Mouse (Mus musculus) heart, embryonic 13.5 days (tissue): ENCODE results near the gene Dhrs1. TPM values are rescaled to one million over a fixed set of nuclear protein-coding genes. Genes with fewer than 3 reads are reported as not detected.

Experiments
- ATAC-seq: fragments of 200-750 bp; cut with Nextera tagmentation; 2 replicates; pipeline ENCODE4 v1.8.0; 2017; ENCODE audit warnings: moderate TSS enrichment; ENCODE audit not compliant: insufficient number of reproducible peaks, low FRiP score, low TSS enrichment; ENCODE audit errors: extremely low read depth
- H3K27ac ChIP-seq: fragments of 300-500 bp; sonication (generic); replicated peaks from 2 replicates; pipeline ENCODE4 v1.5.1; 2015; ENCODE audit warnings: moderate library complexity, mild to moderate bottlenecking, inconsistent platforms
- H3K27me3 ChIP-seq: fragments of 300-500 bp; sonication (generic); replicated peaks from 2 replicates; pipeline ENCODE4 v1.6.1; 2015; ENCODE audit warnings: mild to moderate bottlenecking, inconsistent platforms
- H3K36me3 ChIP-seq: fragments of 300-500 bp; sonication (generic); 2 replicates; pipeline ENCODE4 v1.6.1; 2015; ENCODE audit warnings: mild to moderate bottlenecking, inconsistent platforms
- H3K4me1 ChIP-seq: fragments of 300-500 bp; sonication (generic); 2 replicates; pipeline ENCODE4 v1.6.1; 2015; ENCODE audit warnings: inconsistent platforms
- H3K4me2 ChIP-seq: fragments of 300-500 bp; sonication (generic); 2 replicates; pipeline ENCODE4 v1.6.1; 2015; ENCODE audit warnings: inconsistent platforms, mild to moderate bottlenecking, moderate library complexity
- H3K4me3 ChIP-seq: fragments of 300-500 bp; sonication (generic); 2 replicates; pipeline ENCODE4 v1.5.1; 2015; ENCODE audit warnings: moderate library complexity, mild to moderate bottlenecking, inconsistent platforms
- H3K9ac ChIP-seq: fragments of 300-500 bp; sonication (generic); 2 replicates; pipeline ENCODE4 v1.6.1; 2015; ENCODE audit warnings: inconsistent platforms, mild to moderate bottlenecking, moderate library complexity
- H3K9me3 ChIP-seq: fragments of 300-500 bp; sonication (generic); 2 replicates; pipeline ENCODE4 v1.6.1; 2016; ENCODE audit warnings: inconsistent platforms
- WGBS: fragments of 180-500 bp; shearing (Covaris S2); methylation state at CpG from one replicate; pipeline ENCODE4 v1.1.7; 2015; ENCODE audit warnings: mixed read lengths; 5-methylcytosine and 5-hydroxymethylcytosine counted together
- polyA plus RNA-seq: library from polyadenylated mRNA; unstranded; fragments of >200 nt; fragmentation: Nextera tagmentation; extraction: Ambion mirVana; gene quantifications from 2 replicates; pipeline ENCODE4 v1.2.1, GENCODE M21; 2015

The Dhrs1 gene
- polyA plus RNA-seq = 54.8 and 66.9 TPM in 2 replicates

DNA sequence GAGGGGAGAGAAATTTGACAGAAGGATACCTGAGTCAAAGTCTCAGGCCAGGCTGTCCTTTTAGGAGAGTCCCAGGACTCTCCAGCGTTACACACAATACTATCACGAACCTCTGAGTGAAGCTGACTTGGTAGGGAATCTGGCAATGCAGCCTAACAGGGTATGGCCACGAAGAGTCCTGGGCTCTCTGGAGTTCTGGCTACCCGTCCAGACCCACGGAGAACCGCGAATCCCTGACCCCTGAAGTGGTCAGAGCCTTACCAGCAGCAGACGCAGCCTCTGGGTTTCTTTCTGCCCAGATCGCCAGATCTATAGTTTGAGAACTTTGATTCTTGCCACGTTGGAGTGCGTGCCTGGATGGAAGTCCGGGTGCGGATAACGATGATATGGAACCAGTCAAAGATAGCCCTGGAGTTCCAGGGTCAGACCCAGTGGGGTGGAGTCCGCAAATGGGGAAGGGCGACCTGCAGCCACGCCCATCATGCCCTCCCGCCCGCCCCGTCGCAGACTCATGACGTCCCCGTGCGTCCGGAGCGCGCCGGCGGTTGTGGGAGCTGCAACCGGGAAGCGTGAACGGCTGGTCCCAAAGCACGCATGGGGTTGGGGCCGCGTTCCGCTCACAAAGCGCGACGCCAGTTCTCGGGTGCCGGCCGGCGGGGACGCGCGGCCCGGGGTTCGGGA lies at the start of gene Dhrs1, which contains the start of gene Nop9:
Gene Dhrs1, minus strand, starts transcription at position 511 of the 681 bp plus-strand sequence.
Gene Nop9, plus strand, starts transcription at position 514 of the 681 bp plus-strand sequence.
- Histone ChIP-seq H3K9me3 (no peaks in the 10 kb centered on the region), H3K4me1 (peaks cover 35% of the 10 kb centered on the region), H3K4me3 (peak within 1 kb of the TSS; percentile 73), H3K36me3 (peaks cover 60% of the 10 kb centered on the region), H3K27ac (peak within 1 kb of the TSS; percentile 53; the same call in 1 of the 2 replicates), H3K9ac (peak within 1 kb of the TSS; percentile 90), H3K4me2 (peak within 1 kb of the TSS; percentile 99), H3K27me3 (no peaks in the 10 kb centered on the region)
- WGBS = under 1% methylated on average over 45 of the region's 48 CpGs
- ATAC-seq = peak; percentile 83

DNA sequence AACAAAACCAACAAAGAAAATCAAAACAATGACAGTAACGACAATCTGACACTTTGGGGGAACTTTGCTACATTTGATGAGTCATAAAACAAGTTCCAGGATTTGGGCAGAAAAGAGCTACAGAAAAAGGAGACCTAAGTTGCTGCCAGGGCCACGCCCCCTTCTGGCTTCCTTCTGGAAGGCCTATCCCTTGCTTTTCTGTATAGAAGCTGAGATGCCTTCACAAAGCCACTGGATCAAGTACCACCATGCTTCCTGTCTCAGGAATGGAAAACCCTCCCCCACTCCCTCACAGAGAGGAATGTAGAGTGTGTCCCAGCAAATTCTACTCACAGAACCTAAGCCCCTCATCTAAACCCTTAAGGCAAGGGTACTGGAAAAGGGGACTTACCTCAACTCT lies 48.5 kb upstream of the Dhrs1 start:
- Histone ChIP-seq H3K27ac (no peak overlapping the region), H3K9me3 (no peaks in the 10 kb centered on the region), H3K4me1 (peaks cover 11% of the 10 kb centered on the region), H3K9ac (no peak overlapping the region), H3K27me3 (peaks cover 22% of the 10 kb centered on the region), H3K4me3 (no peak overlapping the region), H3K36me3 (no peaks in the 10 kb centered on the region), H3K4me2 (no peak overlapping the region)
- WGBS = 59% methylated on average over 2 of the region's 2 CpGs
- ATAC-seq = no peak

DNA sequence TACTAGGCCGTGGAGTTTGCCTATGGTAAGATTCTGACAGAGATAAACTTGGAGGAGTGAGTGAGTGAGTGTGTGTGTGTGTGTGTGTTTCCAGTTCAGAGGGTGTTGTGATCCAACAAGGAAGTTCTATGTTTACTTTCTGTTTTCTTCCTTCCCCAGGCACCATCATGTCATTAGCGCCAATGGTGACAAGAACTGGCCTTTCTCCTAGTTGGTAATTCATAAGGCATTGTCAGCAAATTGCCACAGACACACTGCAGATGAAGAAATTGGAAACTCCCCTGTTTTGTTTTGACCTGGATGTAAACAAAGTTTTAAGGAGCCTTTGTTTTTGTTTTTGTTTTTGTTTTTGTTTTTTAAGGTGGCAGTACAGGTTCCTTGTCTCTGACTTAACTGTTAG lies 48.0 kb upstream of the Dhrs1 start:
- Histone ChIP-seq H3K4me1 (peaks cover 16% of the 10 kb centered on the region), H3K36me3 (no peaks in the 10 kb centered on the region), H3K4me2 (no peak overlapping the region), H3K27ac (no peak overlapping the region), H3K27me3 (peaks cover 27% of the 10 kb centered on the region), H3K9me3 (no peaks in the 10 kb centered on the region), H3K4me3 (no peak overlapping the region), H3K9ac (no peak overlapping the region)
- 48% methylated on average over 2 of the region's 2 CpGs for WGBS
- ATAC-seq = no peak

DNA sequence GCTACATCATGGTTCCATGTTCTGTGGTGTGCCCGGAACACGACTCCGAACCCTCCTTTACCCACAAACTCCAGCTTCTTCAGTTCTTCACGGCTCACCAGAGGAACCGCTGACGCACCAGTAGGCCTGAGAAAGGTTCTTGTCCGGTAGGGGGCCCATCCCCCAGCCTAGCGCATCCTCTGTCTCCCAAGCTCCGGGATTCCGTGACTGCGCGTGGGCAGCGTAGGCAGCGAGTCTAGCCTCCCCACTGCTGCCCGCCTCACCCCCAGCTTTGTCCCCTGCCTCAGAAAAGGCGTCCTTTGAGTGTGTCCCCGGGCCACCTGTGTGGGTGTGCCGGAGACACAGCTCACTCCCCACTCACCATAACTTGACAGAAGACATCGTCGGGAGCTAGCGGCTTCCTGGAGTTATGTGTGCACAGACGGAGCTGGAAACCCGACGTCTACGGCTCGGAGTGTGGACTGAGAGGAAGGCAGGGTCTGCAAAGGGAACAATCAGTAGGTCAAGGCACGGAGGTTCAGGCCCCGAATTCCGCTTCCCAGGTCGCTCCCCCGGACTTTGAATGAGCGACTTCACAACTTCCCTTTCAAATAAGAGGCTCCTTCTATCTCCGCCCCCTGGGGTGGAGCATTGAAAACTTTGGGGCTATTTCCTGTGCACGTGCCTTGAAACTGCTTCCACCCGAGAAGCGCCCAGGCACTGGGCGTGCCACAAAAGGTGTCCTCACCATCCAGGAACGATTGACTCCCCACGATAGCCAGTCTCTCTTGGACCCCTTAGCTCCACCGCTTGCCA lies 43.0 kb upstream of the Dhrs1 start, which contains the start of gene Ripk3:
Gene Ripk3, minus strand, starts transcription at position 610 of the 795 bp plus-strand sequence.
- no peak within 1 kb of the TSS for H3K27ac ChIP-seq
- no peak for ATAC-seq
- no peaks in the 10 kb centered on the region for H3K9me3 ChIP-seq
- H3K9ac ChIP-seq = peak within 1 kb of the TSS; percentile 76
- H3K4me2 ChIP-seq = peak within 1 kb of the TSS; percentile 88
- H3K36me3 ChIP-seq = 0 out of 2 replicates have a peak, but pooled peaks cover 2% of the 10 kb centered on the region
- 5% methylated on average over 40 of the region's 40 CpGs for WGBS
- H3K4me3 ChIP-seq = peak within 1 kb of the TSS; percentile 60
- H3K4me1 ChIP-seq = peaks cover 32% of the 10 kb centered on the region
- H3K27me3 ChIP-seq = peaks cover 77% of the 10 kb centered on the region

DNA sequence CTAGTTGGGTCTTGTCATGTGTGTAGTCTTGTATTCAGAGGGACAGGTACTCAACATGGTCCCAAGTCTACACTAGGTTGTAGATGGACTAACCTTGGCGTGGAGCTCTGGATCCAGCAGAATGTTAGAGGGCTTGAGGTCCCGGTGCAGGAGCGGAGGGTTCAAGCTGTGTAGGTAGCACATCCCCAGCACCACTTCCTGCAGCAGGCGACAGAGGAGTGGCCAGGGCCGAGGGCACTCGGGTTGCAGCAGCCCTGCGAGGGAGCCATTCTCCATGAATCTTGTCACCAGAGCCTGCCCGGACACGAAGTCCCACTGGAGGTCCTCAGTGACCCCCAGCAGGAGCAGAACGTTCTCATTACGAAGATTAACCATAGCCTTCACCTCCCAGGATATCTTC lies 42.2 kb upstream of the Dhrs1 start:
- Histone ChIP-seq H3K36me3 (0 out of 2 replicates have a peak, but pooled peaks cover 2% of the 10 kb centered on the region), H3K4me3 (peak overlapping the region; percentile 60), H3K4me2 (peak overlapping the region; percentile 88), H3K9ac (peak overlapping the region; percentile 76; the same call in 1 of the 2 replicates), H3K27ac (no peak overlapping the region), H3K4me1 (peaks cover 39% of the 10 kb centered on the region), H3K27me3 (peaks cover 83% of the 10 kb centered on the region), H3K9me3 (no peaks in the 10 kb centered on the region)
- no peak for ATAC-seq
- WGBS = 28% methylated on average over 11 of the region's 11 CpGs

DNA sequence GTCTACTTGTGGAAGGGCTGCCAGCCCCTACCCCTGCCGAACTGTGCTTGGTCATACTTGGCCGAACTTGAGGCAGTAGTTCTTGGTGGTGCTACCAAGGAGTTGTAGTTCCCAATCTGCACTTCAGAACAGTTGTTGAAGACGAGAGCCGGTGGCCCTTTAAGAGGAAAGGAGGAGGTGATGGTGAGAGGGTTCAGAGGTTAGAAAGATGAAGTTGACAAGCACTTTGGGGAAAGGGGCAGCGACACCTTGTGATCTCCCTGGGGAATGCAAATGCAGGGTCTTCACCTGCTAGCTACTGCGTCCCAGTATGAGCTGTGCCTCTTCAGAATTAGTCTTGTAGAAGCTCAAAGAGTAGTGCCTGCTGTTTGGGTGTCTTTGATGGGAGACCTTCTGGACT lies 39.7 kb upstream of the Dhrs1 start:
- Histone ChIP-seq H3K27ac (no peak overlapping the region), H3K9ac (no peak overlapping the region), H3K4me2 (peak overlapping the region; percentile 73; the same call in 1 of the 2 replicates), H3K27me3 (peaks cover 88% of the 10 kb centered on the region), H3K4me3 (no peak overlapping the region), H3K9me3 (no peaks in the 10 kb centered on the region), H3K36me3 (peaks cover 10% of the 10 kb centered on the region), H3K4me1 (peaks cover 60% of the 10 kb centered on the region)
- ATAC-seq = no peak
- WGBS = 28% methylated on average over 6 of the region's 6 CpGs

DNA sequence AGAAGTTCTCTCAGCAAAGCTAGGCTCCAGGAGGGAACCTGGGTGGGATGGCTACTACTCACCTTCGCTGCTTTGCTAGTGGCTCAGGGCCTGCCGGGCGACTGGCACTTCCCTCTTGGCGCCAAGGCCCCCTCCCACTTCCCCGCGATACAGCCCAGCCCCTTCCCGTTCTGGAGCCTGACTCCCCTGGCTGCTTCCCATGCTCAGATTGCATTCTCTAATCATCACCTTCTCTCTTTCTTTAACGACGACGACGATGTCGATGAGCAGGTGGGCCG lies 38.4 kb upstream of the Dhrs1 start, which contains the start of gene Adcy4:
Gene Adcy4, minus strand, starts transcription at position 138 of the 278 bp plus-strand sequence.
- no peak for ATAC-seq
- H3K4me3 ChIP-seq = peak within 1 kb of the TSS; percentile 61
- under 1% methylated on average over 13 of the region's 13 CpGs for WGBS
- peaks cover 20% of the 10 kb centered on the region for H3K36me3 ChIP-seq
- H3K27ac ChIP-seq = peak within 1 kb of the TSS; percentile 93
- peak within 1 kb of the TSS; percentile 73 for H3K4me2 ChIP-seq
- H3K9me3 ChIP-seq = no peaks in the 10 kb centered on the region
- peaks cover 64% of the 10 kb centered on the region for H3K4me1 ChIP-seq
- peaks cover 79% of the 10 kb centered on the region for H3K27me3 ChIP-seq
- H3K9ac ChIP-seq = peak within 1 kb of the TSS; percentile 85

DNA sequence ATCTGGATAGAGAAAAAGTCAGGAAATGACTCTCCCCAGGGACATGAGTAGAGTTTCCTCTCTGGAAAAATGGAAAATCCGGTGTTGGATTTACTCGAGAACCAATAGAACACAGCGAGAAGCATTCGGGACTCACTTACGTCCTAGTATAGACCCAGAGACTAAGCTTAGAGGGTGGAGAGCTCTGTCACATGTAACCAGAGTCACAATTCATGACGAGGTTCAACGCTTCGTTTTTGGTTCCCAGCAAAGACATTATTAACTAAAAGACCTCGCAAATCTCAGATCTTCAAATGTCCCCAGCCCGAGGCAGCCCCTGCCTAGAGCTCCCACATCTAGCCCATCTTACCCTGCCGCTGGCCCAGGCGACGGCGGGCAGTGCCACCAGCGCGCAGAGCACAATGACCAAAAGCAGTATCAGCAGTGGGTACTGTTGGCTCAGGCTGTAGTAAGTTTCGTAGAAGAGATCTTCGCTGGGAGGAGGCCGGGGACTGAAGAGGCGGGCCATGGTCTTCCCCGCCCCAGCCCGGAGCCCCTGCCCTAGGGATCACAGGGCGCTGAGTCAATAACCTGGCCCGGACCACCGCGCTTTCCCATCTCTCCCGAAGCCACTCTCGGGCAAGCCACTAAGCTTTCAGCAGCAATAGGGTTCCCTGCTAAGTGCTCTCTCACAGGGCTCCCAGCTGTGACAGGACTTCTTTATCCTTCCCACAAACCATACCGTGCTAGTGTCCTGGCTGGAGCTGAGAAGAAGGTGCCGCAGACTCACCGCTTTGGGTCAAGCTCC lies 37.9 kb upstream of the Dhrs1 start:
- 2% methylated on average over 31 of the region's 31 CpGs for WGBS
- H3K27me3 ChIP-seq = peaks cover 73% of the 10 kb centered on the region
- no peak; the same call in 1 of the 2 replicates for ATAC-seq

DNA sequence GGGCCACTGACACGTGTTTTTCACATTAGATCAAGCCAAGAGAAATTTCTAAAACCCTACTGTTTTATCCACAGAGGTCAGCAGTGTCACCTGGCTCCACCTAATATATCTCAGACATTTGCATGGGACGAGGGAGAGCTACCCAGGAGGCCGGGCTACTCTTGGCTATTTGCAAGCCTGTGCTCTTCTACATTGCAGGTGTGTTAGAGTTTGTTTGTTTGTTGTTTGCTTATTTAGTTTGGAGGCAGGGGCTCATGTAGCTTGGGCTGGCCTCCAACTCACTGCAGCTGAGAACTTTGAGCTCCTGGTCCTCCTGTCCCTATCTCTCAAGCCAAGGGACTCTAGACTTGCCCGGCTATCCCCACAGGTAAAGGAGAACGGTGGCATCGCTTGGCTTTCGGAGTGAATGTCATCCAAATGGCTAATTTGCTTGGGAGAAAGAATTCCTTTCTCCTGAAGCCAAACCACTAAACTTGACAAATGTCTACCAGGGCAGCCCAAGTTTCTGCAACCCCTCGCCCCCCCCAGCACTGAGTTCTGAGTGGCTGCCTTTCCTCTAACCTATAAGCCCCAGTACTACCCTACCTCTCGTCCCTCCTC lies 37.0 kb upstream of the Dhrs1 start:
- peak overlapping the region; percentile 82 for H3K27ac ChIP-seq
- peak overlapping the region; percentile 73 for H3K4me2 ChIP-seq
- H3K4me3 ChIP-seq = peak overlapping the region; percentile 61
- H3K27me3 ChIP-seq = peaks cover 64% of the 10 kb centered on the region
- ATAC-seq = no peak
- peak overlapping the region; percentile 75; the same call in 1 of the 2 replicates for H3K9ac ChIP-seq
- 44% methylated on average over 9 of the region's 9 CpGs for whole genome bisulfite sequencing
- H3K4me1 ChIP-seq = peaks cover 54% of the 10 kb centered on the region
- peaks cover 32% of the 10 kb centered on the region for H3K36me3 ChIP-seq
- H3K9me3 ChIP-seq = no peaks in the 10 kb centered on the region

More for the DNA sequence above, 37.9 kb upstream of the Dhrs1 start:
- H3K27ac ChIP-seq = peak overlapping the region; percentile 93
- H3K9me3 ChIP-seq = no peaks in the 10 kb centered on the region
- H3K36me3 ChIP-seq = peaks cover 25% of the 10 kb centered on the region
- peak overlapping the region; percentile 73 for H3K4me2 ChIP-seq
- peak overlapping the region; percentile 85 for H3K9ac ChIP-seq
- peak overlapping the region; percentile 61 for H3K4me3 ChIP-seq
- H3K4me1 ChIP-seq = peaks cover 59% of the 10 kb centered on the region

DNA sequence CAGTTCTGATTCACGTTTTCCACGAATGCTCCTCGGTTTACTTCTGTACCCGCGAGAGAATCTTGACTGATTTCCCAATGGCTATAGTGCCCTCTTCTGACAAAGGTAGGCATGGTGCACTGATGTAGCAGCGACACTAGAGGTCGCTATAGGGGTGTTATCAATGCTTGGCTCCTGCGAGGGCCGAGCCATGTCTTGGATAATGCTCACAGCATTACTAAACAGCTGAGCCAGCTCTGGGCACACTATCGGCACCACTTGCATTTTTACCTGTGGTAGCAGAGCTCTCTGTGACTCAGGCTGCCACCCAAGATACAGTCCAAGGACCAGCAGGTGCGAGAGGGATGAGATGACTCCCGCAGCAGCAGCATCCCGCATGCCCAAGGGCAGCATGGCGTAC lies 35.8 kb upstream of the Dhrs1 start:
- H3K4me1 ChIP-seq = peaks cover 63% of the 10 kb centered on the region
- H3K4me3 ChIP-seq = peak overlapping the region; percentile 61
- peak overlapping the region; percentile 73 for H3K4me2 ChIP-seq
- H3K9me3 ChIP-seq = no peaks in the 10 kb centered on the region
- H3K9ac ChIP-seq = peak overlapping the region; percentile 61
- H3K27ac ChIP-seq = no peak overlapping the region
- no peak for ATAC-seq
- WGBS = 16% methylated on average over 14 of the region's 14 CpGs
- H3K27me3 ChIP-seq = peaks cover 53% of the 10 kb centered on the region
- peaks cover 29% of the 10 kb centered on the region for H3K36me3 ChIP-seq
